Mouse (Mus musculus) right cerebral cortex, postnatal 25 days (tissue): ENCODE results near the gene Stn1.
A peak's percentile ranks its signal among the peaks of the same experiment; 100 is the strongest.

Experiments used
- DNase-seq: peaks from one replicate; pipeline ENCODE4 v3.0.0; 2022

Gene Stn1

DNA sequence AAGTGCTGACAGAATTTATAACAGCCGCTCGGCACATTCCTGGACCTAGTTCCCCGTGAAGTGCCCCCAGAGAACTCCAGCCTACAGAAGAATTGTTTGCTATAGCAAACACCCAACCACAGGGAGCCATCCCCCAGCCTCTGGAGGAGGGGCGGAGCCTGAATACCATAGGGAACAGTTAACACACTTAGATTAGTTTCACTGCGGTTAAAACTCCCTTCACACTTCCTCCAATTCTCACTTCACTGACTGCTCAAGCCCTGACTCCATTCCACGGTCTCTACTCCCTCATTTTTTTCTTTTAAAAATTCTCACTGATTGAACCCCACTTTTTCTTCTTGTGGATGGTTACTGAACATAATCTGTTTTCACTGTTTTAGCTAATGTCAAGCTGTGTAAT is 1.5 kb upstream of the Stn1 start:
- no peak for DNase-seq

DNA sequence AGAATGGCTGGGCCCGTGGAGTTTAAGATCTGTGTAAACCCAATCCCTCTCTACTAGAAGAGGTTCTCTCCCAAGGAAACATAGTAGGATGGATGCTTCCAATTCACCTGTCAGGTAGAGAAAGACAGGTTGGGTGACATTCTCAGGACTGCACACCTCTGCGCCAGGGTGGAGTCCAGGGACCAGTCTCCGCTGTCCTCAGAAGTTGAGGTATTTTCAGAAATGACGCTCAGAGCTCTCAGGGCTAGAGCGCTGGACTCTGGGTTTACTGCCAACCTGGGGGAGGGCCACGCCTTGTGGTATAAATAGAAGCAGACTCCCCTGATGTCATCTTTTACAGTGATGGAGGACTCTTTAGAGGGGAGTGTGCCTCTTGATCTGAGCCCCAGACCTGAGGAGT is 572 bp upstream of the Stn1 start:
- DNase-seq: no peak

GRCm38 (mm10) chr19:47536521-47537299 is 597 bp downstream of the Stn1 start:
- DNase-seq: peak; percentile 94

DNA sequence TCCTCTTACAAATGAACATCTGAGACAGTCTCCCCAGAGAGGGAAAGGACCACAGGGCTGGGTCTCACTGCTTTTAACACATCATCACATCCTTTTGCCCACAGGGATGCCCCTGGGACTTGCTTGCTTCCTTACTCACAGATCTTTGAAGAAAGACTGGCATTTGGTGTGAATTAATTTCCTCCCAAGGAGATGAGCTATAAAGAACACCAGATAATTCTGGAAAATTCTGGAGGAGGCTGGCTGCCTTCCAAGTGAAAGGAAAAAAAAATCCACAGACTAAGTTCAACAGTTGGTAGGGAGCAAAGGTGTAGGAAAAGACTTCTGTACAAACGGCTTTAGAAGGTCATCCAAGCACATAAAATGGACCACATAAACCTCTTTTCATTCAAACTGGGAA is 3.2 kb downstream of the Stn1 start:
- DNase-seq: no peak

DNA sequence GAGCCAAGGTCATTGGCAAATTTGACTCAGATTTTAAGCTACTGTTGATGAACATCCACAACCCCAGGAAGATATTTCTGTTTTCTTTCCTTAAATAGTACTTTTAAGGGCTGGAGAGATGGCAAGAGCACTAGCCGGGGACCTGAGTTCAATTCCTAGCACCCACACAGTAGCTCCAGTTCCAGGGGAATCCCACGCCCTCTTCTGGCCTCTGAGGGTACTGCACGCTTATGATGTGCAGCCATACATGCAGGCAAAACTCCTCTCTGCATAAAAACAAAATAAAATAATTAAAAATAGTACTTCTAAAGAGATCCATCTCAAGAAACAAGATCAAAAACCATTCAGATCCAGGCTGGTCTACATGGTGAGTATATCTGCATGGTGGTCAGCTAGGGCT is 4.9 kb downstream of the Stn1 start:
- no peak for DNase-seq

GRCm38 (mm10) chr19:47531309-47531708 is 6.0 kb downstream of the Stn1 start:
- DNase-seq: no peak

DNA sequence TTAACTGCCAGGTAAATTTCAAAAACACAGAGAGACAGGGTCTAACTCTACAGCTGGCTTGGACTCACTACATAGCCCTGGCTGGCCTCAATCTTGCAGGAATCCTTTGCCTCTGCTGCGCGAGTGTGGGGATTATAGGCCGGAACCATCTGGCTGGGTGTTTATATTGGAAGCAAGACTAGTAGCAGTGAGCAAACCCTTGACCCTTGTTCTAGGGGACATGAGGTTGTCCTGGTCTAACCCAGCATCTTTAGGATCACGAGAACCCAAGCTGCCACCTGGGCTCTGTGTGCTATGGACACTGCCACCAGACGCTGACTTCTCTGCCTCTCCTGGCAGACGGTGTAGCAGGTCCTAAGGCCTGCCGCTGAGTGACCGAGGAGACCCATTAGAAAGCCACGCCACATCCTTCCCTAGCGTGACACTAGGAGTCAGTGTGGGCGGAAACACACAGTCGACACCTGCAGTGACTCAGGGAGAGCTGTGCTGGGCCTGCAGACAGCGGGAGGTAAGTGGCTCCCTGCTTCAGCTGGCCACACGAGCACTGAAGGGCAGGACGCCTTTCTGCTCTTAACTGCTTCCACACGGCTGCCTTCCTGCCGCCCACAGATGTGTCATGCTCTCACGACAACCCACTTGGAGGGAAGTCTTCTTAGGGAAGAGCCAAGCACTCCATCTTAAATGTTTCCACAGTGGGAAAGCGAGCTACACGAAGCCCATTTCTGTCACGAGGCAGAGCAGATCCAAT is 10.9 kb downstream of the Stn1 start:
- peak; percentile 28 for DNase-seq

DNA sequence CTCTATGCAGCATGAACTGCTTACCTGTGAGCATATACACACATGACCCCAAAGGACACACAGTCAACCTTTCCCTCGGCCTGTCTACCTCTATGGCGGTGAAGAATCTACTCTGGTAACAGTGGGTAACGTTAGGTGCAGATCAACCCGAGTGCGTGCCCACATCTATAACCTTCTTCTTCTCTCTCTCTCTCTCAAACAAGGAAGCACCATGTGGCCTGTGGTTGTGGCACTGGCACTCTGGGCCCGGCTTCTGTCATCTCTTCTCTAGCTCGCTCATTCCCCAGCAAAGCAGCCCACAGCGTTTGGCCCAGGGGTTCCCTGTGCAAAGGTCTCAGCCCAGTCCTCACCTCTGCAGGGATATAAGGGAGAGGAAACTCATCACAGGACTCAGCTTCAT is 12.4 kb downstream of the Stn1 start:
- DNase-seq: no peak

- no peak for DNase-seq
Measured at GRCm38 (mm10) chr19:47521403-47521802, 15.9 kb downstream of the Stn1 start.

DNA sequence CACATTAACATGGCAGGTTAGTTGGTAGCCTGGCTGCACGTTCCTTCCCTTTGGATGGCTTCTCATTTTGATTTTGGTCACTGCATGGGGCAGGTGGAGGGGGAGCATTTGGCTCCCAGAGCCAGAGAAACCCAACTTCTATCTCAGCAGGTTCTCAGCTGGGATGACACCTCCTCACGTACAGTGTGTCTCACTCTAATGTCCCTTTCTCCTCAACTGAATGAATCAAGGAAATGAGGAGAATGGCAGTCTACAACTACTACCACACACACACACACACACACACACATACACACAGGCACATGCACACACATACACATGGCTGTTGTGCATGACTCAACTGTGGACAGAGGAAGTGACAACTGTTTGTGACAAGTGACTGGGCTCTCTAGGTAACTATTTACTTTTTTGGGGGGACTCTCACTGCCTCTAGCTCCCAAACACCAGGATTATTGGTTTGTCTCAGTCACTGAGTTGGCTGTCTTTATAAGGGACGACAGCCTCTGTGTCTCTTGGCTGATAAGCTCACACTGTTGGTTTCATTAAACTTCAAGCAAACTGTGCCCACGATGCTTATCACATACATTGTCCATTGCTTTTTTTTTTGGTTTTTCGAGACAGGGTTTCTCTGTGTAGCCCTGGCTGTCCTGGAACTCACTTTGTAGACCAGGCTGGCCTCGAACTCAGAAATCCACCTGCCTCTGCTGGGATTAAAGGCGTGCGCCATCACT is 18.0 kb downstream of the Stn1 start:
- no peak for DNase-seq

DNA sequence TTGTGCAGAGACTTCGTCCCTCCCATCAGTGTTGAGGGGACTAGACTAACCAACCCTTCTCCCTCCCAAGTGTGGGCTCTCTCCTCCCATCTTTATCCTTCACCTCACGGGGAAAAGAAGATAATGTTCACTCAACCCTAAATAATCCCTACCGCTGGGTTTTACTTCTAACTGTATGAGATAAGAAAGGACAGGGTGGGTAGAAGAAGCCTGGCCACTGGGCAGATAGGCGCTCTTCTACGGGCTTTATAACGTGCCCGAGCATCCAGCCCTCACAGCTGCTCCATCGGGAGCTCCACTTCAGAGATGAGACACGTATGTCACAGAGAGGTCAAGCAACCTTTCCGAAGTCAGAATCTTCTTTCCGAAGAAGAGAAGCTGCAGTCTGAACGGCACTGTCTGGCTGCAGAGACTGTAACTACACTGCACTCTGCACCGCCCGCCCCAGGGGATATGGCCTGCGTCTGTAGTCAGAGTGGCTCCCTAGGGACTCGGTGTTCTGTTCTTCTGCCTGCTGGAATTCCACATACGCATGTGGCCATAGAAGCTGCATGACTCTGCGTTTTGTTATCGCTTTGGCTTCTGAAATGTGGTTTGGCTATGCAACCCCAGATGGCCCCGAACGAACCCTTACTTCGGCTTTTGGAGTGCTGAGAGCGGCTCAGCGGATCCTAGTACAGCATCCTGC is 18.7 kb downstream of the Stn1 start:
- no peak for DNase-seq

DNA sequence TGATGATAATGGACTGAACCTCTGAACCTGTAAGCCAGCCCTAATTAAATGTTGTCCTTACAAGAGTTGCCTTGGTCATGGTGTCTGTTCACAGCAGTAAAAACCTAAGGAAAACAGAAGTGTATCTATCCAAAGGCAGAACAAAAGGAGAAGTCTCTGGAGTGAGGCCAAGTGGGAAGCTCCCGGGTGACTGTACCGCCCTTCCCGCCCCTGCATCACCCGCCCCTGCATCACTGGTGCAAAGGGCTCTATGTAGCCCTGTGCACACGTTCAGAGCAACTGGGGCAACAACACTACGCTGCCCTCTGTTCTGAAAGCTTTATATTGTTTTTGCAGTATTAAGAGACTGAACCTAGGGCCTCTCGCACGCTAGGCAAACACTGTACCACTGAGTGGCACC is 19.7 kb downstream of the Stn1 start:
- no peak for DNase-seq

DNA sequence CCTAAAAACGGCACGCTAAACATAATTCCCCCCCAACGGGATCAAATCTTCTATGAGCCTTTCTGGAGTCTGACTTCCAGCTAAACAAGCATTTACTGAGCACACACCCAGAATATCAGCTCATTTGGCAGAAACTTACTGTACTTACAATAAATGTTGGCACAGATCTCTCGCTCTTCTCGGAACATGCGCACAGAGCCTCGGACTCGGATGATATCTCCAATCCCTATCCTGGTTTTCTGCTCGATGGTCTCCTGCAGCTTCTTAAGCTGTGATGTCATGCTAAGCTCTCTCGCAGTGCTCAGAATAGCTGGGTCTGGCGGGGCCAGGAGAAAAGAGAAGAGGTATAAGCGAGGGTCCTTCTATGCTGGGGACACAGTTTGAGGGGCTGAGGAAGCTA is 20.4 kb downstream of the Stn1 start:
- no peak for DNase-seq

GRCm38 (mm10) chr19:47515091-47515490 is 22.2 kb downstream of the Stn1 start:
- no peak for DNase-seq

DNA sequence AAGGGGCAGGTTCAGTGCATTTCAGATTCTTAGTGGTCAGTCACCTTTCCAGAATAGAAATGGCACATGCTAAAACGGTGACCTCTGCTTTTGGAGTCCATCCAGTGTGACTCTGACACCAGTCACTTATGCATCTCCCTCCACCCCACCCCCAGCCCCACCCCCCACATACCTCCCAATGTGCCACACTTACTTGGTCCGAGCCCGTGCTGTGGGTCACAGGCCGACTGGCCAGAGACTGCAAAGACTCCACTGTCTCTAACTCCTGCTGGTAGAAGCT is 23.7 kb downstream of the Stn1 start:
- DNase-seq: no peak

- DNase-seq: no peak
Measured at GRCm38 (mm10) chr19:47512794-47513617, 24.3 kb downstream of the Stn1 start.

DNA sequence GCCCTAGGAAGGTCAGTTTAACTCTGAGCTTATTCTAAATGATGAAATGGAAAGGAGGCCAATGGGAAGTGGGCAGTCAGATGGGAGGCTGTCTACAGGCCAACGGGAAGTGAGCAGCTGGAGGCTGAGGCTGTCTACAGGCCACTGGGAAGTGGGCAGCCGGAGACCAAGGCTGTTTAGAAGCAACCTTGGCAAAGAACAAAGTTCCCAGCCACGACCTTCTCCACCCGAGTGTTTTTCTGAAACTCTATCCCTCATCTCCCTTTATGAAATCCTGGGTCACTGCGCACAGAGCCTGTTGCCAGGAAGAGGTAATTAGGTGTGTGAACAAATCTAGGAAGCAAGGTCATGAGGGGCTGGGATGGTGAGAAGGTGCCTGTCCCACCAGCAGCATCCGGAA is 25.3 kb downstream of the Stn1 start:
- no peak for DNase-seq

DNA sequence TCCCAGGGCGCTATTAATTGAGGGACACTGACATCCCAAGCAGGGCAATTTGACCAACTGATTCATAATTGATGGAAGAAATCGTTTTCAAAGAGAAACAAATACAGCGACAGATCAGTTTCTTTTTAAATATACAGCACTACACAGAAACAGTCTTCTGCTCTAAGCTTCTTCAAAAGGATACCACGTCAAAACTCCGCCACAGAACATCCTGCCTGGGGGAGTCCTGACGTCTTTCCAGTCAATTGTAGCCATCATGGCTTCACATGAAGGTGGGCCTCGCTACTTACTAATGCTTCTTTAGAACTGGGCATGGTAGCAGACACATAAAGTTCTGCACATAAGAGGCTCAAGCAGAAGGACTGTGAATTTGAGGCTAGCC is 26.0 kb downstream of the Stn1 start:
- DNase-seq: no peak

DNA sequence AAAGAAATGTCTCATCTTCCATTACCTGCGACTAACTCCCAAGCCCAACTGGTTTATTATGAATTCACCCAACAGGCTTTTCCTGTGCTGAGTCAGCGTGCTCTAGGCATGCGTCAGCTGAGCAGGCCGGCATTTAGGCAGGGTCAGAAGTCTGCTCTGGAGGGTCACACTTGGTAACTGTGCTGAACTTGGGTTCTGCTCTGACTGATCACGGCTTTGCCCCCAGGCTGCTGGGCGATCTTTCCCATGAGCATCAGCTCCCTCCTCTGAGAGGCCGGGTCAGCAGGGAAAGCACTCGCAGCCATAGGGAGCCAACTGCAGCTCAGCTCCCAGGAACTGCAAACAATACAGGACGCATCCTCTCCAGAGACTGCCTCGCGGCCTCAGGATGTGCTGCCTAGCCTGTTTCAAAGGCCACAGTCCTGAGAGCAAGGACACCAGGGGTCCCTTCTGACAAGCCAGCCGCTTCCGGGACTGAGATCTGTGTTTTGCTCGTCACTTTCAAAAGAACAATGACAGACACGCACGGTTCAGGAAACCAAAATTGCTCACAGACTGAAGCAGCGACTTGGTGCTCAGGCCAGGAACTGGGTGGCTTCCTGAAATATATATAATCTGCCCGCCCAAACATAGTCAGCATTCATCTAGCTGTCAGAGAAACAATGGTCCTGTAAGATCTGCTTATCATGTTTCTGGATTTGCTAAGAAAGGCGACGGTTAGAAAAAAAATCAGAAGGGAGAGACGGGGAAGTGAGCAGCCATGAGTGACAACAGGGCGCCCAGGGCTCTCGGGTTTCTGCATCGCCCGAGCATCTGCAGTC is 26.6 kb downstream of the Stn1 start:
- no peak for DNase-seq

- no peak for DNase-seq
Measured at GRCm38 (mm10) chr19:47510135-47510472, 27.2 kb downstream of the Stn1 start.

DNA sequence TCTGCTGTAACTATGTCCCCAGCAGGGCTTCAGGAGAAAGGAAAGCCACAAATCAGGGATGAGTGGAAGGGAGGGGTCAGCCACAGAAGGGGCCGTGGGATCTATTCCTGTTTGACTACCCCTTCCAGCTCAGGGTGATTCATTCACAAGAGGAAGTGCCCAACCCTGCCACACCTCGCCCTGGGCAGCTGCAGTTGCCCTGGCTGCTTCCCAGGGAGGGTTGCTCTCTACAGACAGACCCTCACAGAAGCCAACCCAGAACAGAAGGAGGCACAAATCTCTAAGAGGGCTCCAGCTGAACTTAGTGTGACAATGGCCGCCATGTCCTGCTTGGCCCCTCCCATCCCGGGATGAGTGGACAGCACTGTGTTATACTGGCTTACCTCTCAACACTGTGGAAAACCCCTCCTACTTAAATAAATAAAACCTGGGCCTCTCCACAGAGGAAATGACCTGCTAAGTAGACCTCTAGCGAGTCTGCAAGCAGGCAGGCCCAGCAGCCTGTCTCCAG is 28.5 kb downstream of the Stn1 start:
- DNase-seq: no peak

- no peak for DNase-seq
Measured at GRCm38 (mm10) chr19:47508191-47508590, 29.1 kb downstream of the Stn1 start.
